ENCODE assay signal across 8 mouse cellular contexts in genomic region chr4:46650086-46650753, GRCm38 (mm10). TPM values are rescaled to one million over a fixed set of nuclear protein-coding genes. Genes with fewer than 3 reads are reported as not detected.
DNase-seq lines count a peak whose midpoint lies in the region; ATAC-seq and TF ChIP-seq lines count a peak whose summit lies in the region.

Gene Tbc1d2 (minus strand): TSS chr4:46650209.

- H3K36me3 ChIP-seq in hindbrain, embryonic 11.5 days (ENCODE audit: control insufficient read depth, insufficient read depth, low read length), result no peaks in the 10 kb centered on the region
- no peaks in the 10 kb centered on the region for H3K36me3 ChIP-seq in lung, postnatal 0 days (ENCODE audit: insufficient read depth, low read length)

- peak within 1 kb of the TSS; percentile 90 for H3K4me2 ChIP-seq in hindbrain, embryonic 11.5 days (replicated peaks; ENCODE audit: low read depth, low read length)
- peak within 1 kb of the TSS; percentile 95 for H3K4me2 ChIP-seq in lung, postnatal 0 days (replicated peaks; ENCODE audit: low read depth, low read length)

- no peaks in the 10 kb centered on the region for H3K9me3 ChIP-seq in hindbrain, embryonic 11.5 days (ENCODE audit: control insufficient read depth, low read length)
- H3K9me3 ChIP-seq in lung, postnatal 0 days (ENCODE audit: low read length), result no peaks in the 10 kb centered on the region

- 0% methylated on average over 68 of the region's 69 CpGs for WGBS in hindbrain, embryonic 11.5 days
- WGBS in lung, postnatal 0 days, result under 1% methylated on average over 57 of the region's 69 CpGs

- peak; percentile 94 for DNase-seq in R1 (ENCODE audit: low read depth, low spot score)
- peak; percentile 95 to 97 for DNase-seq in cerebellum, postnatal 14 days
- DNase-seq in frontal cortex, postnatal 10 days (ENCODE audit: low spot score in 2 of 2), result peak; percentile 81 to 91
- peak; percentile 96 for DNase-seq in hindbrain, embryonic 11.5 days (ENCODE audit: low spot score)
- peak; percentile 89 to 94 for DNase-seq in layer of hippocampus, postnatal 10 days (ENCODE audit: low spot score in 2 of 2)
- DNase-seq in lung, postnatal 0 days (ENCODE audit: low spot score), result peak; percentile 97
- peak; percentile 79 for DNase-seq in ovary, postnatal 10 days (ENCODE audit: low spot score)
- DNase-seq in thymus, postnatal 0 days (ENCODE audit: low spot score), result peak; percentile 94

- TF ChIP-seq EP300 in lung, postnatal 0 days (IDR thresholded peaks at IDR 0.05), result no peak

- ATAC-seq in hindbrain, embryonic 11.5 days (ENCODE audit: low FRiP score), result peak; percentile 97
- peak; percentile 99 for ATAC-seq in lung, postnatal 0 days

- TF ChIP-seq CTCF in lung, postnatal 0 days (IDR thresholded peaks at IDR 0.05), result peak; percentile 68

- H3K4me1 ChIP-seq in hindbrain, embryonic 11.5 days (replicated peaks; ENCODE audit: control insufficient read depth, insufficient read depth, low read length), result peaks cover 3% of the 10 kb centered on the region
- H3K4me1 ChIP-seq in lung, postnatal 0 days (ENCODE audit: insufficient read depth, low read depth, low read length), result no peaks in the 10 kb centered on the region; the same call in none of the 2 replicates

- H3K9ac ChIP-seq in hindbrain, embryonic 11.5 days (ENCODE audit: low read depth, low read length), result peak within 1 kb of the TSS; percentile 68
- peak within 1 kb of the TSS; percentile 58 for H3K9ac ChIP-seq in lung, postnatal 0 days (replicated peaks; ENCODE audit: low read depth)

- peak within 1 kb of the TSS; percentile 47; the same call in 1 of the 2 replicates for H3K27ac ChIP-seq in hindbrain, embryonic 11.5 days (ENCODE audit: low read depth, low read length)
- H3K27ac ChIP-seq in lung, postnatal 0 days (ENCODE audit: low read length), result peak within 1 kb of the TSS; percentile 95

- peak within 1 kb of the TSS; percentile 68 for H3K4me3 ChIP-seq in hindbrain, embryonic 11.5 days (ENCODE audit: low read depth, low read length)
- peak within 1 kb of the TSS; percentile 65 for H3K4me3 ChIP-seq in lung, postnatal 0 days (ENCODE audit: low read depth, low read length)

- peaks cover 13% of the 10 kb centered on the region for H3K27me3 ChIP-seq in hindbrain, embryonic 11.5 days (ENCODE audit: control insufficient read depth, insufficient read depth, low read length)
- no peaks in the 10 kb centered on the region for H3K27me3 ChIP-seq in lung, postnatal 0 days (replicated peaks; ENCODE audit: insufficient read depth, low read length)

RNA-seq across cellular contexts. Expression of gene Tbc1d2, which starts in this region (rescaled TPM):
- 1.0 and 1.1 TPM in 2 replicates for polyA plus RNA-seq in hindbrain, embryonic 11.5 days (2014; fragmentation: Nextera tagmentation; extraction: Ambion mirVana)
- total RNA-seq in layer of hippocampus, postnatal 10 days (2021), result 1 to 10 TPM; 2.5 to 2.9 TPM
- polyA plus RNA-seq in lung, postnatal 0 days (2015; fragmentation: Nextera tagmentation; extraction: Ambion mirVana), result 6.7 and 6.9 TPM in 2 replicates
- 2.1 and 2.2 TPM in 2 replicates for polyA plus RNA-seq in thymus, postnatal 0 days (2015; fragmentation: Nextera tagmentation; extraction: Ambion mirVana)

Comparison
In these comparisons a context has a peak if more than half of its experiments do, and no peak if none do; other contexts are left out.
1. Peak in every context shown above with its lines: DNase-seq, ATAC-seq, H3K4me3 ChIP-seq and H3K27ac ChIP-seq.